In the genomic region with DNA sequence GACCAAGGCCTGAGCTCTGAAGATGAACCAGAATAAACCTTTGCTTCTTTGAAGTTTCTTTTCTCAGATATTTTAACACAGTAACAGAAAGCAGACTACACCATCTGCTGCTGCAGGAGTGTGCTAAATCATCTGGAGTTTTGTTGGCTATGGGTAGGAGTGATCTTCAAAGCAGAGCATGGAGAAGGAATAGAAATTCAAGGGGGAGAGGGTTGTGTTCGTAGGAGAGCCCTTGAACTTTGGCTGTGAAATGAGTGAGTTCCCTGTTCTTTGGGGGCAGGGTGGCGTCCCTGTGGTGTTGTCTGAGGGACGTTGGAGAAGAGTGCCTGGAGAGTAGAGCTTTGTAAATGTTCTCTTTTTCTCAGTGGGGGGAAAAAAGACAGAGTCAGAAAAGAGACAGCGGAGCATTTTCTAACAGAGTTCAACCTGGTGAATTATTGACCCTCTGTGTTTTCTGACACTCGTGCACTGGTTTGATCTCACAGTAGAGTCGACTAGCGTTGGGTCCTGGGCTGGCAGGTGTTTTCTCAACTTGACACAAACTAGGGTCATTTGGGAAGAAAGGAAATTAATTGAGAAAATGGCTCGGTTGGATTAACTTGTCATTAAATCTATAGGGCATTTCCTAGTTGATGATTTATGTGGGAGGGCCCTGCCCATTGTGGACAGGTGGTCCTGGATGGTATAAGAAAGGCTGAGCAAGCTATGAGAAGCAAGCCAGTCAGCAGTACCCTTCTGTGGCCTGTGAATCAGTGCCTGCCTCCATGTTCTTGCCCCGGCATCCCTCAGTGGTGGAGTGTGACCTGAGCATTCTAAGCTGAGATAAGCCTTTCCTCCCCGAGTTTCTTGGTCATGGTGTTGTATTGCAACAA, we compare ENCODE assay signal across 10 mouse cellular contexts. TPM values are rescaled to one million over a fixed set of nuclear protein-coding genes. Genes with fewer than 3 reads are reported as not detected.
DNase-seq lines count a peak whose midpoint lies in the region; ATAC-seq and TF ChIP-seq lines count a peak whose summit lies in the region.
"Had no signal": no experiment of that assay in that cellular context is flagged by ENCODE, and none has a peak within 500 bp of the region (broad histone marks: within the 10 kb centered on the region; RNA-seq: fewer than 3 reads in every experiment).

No protein-coding gene starts in this region.

- no peak overlapping the region for H3K4me2 ChIP-seq in heart, embryonic 16.5 days (ENCODE audit: low read depth, low read length)
- no peak overlapping the region for H3K4me2 ChIP-seq in heart, embryonic 12.5 days
- H3K4me2 ChIP-seq in forebrain, embryonic 12.5 days = no peak overlapping the region

- H3K36me3 ChIP-seq in heart, embryonic 16.5 days (ENCODE audit: control insufficient read depth, insufficient read depth) = no peaks in the 10 kb centered on the region
- no peaks in the 10 kb centered on the region for H3K36me3 ChIP-seq in heart, embryonic 12.5 days
- H3K36me3 ChIP-seq in kidney, adult 2 months (ENCODE audit: control insufficient read depth, insufficient read depth, low read length) = no peaks in the 10 kb centered on the region
- H3K36me3 ChIP-seq in forebrain, embryonic 12.5 days (replicated peaks) = no peaks in the 10 kb centered on the region

- TF ChIP-seq POLR2A in kidney, adult 2 months (IDR thresholded peaks at IDR 0.05; ENCODE audit: low read depth, low read length) = no peak

- no peaks in the 10 kb centered on the region for H3K9me3 ChIP-seq in heart, embryonic 16.5 days (replicated peaks; ENCODE audit: control insufficient read depth, low read length)
- no peaks in the 10 kb centered on the region for H3K9me3 ChIP-seq in heart, embryonic 12.5 days (replicated peaks)
- H3K9me3 ChIP-seq in forebrain, embryonic 12.5 days = no peaks in the 10 kb centered on the region

- TF ChIP-seq CTCF in kidney, adult 2 months (conservative IDR thresholded peaks at IDR 0.05; ENCODE audit: insufficient read depth, insufficient read length, low read depth, low read length) = no peak

- intact Hi-C loops in left cerebral cortex, postnatal 25 days (cut with DNase I) = loop anchor here (5.0 kb wide), 1 partner anchor 35 kb away; no protein-coding TSS in a partner anchor

- H3K4me1 ChIP-seq in heart, embryonic 16.5 days (ENCODE audit: control insufficient read depth, insufficient read depth, low read length) = peaks cover 35% of the 10 kb centered on the region
- H3K4me1 ChIP-seq in heart, embryonic 12.5 days (replicated peaks) = peaks cover 33% of the 10 kb centered on the region
- H3K4me1 ChIP-seq in kidney, adult 2 months (ENCODE audit: control insufficient read depth, insufficient read depth, low read length) = peaks cover 27% of the 10 kb centered on the region
- peaks cover 42% of the 10 kb centered on the region for H3K4me1 ChIP-seq in forebrain, embryonic 12.5 days

- no peak overlapping the region for H3K9ac ChIP-seq in heart, embryonic 16.5 days (ENCODE audit: low read length)
- H3K9ac ChIP-seq in heart, embryonic 12.5 days = no peak overlapping the region
- H3K9ac ChIP-seq in forebrain, embryonic 12.5 days = no peak overlapping the region

- no peak for ATAC-seq in heart, embryonic 16.5 days (replicated peaks; ENCODE audit: extremely low read depth, insufficient read depth, low FRiP score)
- no peak for ATAC-seq in heart, embryonic 12.5 days (ENCODE audit: insufficient number of reproducible peaks, low FRiP score)
- no peak for ATAC-seq in forebrain, embryonic 12.5 days (ENCODE audit: low FRiP score)

- H3K27ac ChIP-seq in heart, embryonic 16.5 days (ENCODE audit: low read length) = peak overlapping the region; percentile 37; the same call in 1 of the 2 replicates
- no peak overlapping the region for H3K27ac ChIP-seq in heart, embryonic 12.5 days (ENCODE audit: poor library complexity, severe bottlenecking)
- no peak overlapping the region for H3K27ac ChIP-seq in kidney, adult 2 months (ENCODE audit: insufficient read depth, low read depth, low read length)
- no peak overlapping the region for H3K27ac ChIP-seq in forebrain, embryonic 12.5 days

- DNase-seq in adrenal gland, postnatal 10 days = peak; percentile 52
- DNase-seq in kidney, adult 2 months = peak; percentile 74
- DNase-seq in left cerebral cortex, postnatal 25 days (ENCODE audit: low spot score in 2 of 2) = peak; percentile 36 to 90
- DNase-seq in gastrocnemius, adult 18-20 months (ENCODE audit: low spot score) = no peak
- DNase-seq in heart, adult 8-10 months (ENCODE audit: low spot score) = no peak
- DNase-seq: lung, postnatal 14 days had no signal

- 66% methylated on average over 10 of the region's 10 CpGs for WGBS in heart, embryonic 16.5 days
- 66% methylated on average over 10 of the region's 10 CpGs for WGBS in heart, embryonic 12.5 days
- 40% methylated on average over 10 of the region's 10 CpGs for WGBS in kidney, adult 2 months
- 65% methylated on average over 10 of the region's 10 CpGs for WGBS in forebrain, embryonic 12.5 days

- no peaks in the 10 kb centered on the region for H3K27me3 ChIP-seq in heart, embryonic 16.5 days (ENCODE audit: control insufficient read depth, insufficient read depth, low read length)
- no peaks in the 10 kb centered on the region for H3K27me3 ChIP-seq in heart, embryonic 12.5 days (replicated peaks)
- no peaks in the 10 kb centered on the region for H3K27me3 ChIP-seq in kidney, adult 2 months (replicated peaks; ENCODE audit: control insufficient read depth, insufficient read depth, low read length)
- H3K27me3 ChIP-seq in forebrain, embryonic 12.5 days = peaks cover 49% of the 10 kb centered on the region

- no peak overlapping the region for H3K4me3 ChIP-seq in heart, embryonic 16.5 days (ENCODE audit: low read length)
- H3K4me3 ChIP-seq in heart, embryonic 12.5 days = no peak overlapping the region
- no peak overlapping the region for H3K4me3 ChIP-seq in kidney, adult 2 months (ENCODE audit: insufficient read depth, low read depth, low read length)
- H3K4me3 ChIP-seq in forebrain, embryonic 12.5 days (replicated peaks) = no peak overlapping the region
- H3K4me3 ChIP-seq: myocyte had no signal

RNA-seq across cellular contexts. Expression of a gene that starts 57.8 kb away (rescaled TPM):
- polyA plus RNA-seq in heart, embryonic 16.5 days (2015; fragmentation: Nextera tagmentation; extraction: Ambion mirVana) = 27.6 and 31.2 TPM in 2 replicates
- 35.6 and 36.4 TPM in 2 replicates for polyA plus RNA-seq in heart, embryonic 12.5 days (2016; fragmentation: Nextera tagmentation; extraction: Ambion mirVana)
- total RNA-seq in adrenal gland, postnatal 10 days (2021) = 10 to 100 TPM; 27.0 to 33.9 TPM
- 19.1 and 23.7 TPM in 2 replicates for polyA plus RNA-seq in kidney, adult 2 months (2012; rRNA removed)
- 10 to 100 TPM; 34.1 to 39.3 TPM for total RNA-seq in left cerebral cortex, postnatal 25 days (2021)
- 10 to 100 TPM; 17.2 to 17.8 TPM for total RNA-seq in gastrocnemius, adult 18-20 months (2021)
- polyA plus RNA-seq in forebrain, embryonic 12.5 days (2016; fragmentation: Nextera tagmentation; extraction: Ambion mirVana) = 40.9 and 41.2 TPM in 2 replicates
- total RNA-seq in heart, adult 8-10 months (2022) = 10 to 100 TPM; 10.9 to 15.9 (median 13.0) TPM

Comparison
In these comparisons a context has a peak if more than half of its experiments do, and no peak if none do; other contexts are left out.
1. DNase-seq: peak in adrenal gland, postnatal 10 days (single experiment), kidney, adult 2 months (single experiment) and left cerebral cortex, postnatal 25 days (2 of 2); none in gastrocnemius, adult 18-20 months (single experiment) and heart, adult 8-10 months (single experiment).